Mouse (Mus musculus) heart, adult 8-10 months (tissue): Measurements from ENCODE around the gene H1fnt. TPM values are rescaled to one million over a fixed set of nuclear protein-coding genes. Genes with fewer than 3 reads are reported as not detected.

Experiments
- DNase-seq: peaks from one replicate; pipeline ENCODE4 v3.0.0; 2022; ENCODE audit warnings: low spot score
- total RNA-seq, 4 experiments: library from RNA; stranded (reverse); gene quantifications; 2 replicates each; pipeline ENCODE4 v1.2.4; 2022

H1fnt gene
- not detected for total RNA-seq

GRCm38 (mm10) chr15:98257193-98257592, at the start of gene H1fnt:
H1fnt (minus strand) TSS chr15:98257293.
- no peak for DNase-seq

DNA sequence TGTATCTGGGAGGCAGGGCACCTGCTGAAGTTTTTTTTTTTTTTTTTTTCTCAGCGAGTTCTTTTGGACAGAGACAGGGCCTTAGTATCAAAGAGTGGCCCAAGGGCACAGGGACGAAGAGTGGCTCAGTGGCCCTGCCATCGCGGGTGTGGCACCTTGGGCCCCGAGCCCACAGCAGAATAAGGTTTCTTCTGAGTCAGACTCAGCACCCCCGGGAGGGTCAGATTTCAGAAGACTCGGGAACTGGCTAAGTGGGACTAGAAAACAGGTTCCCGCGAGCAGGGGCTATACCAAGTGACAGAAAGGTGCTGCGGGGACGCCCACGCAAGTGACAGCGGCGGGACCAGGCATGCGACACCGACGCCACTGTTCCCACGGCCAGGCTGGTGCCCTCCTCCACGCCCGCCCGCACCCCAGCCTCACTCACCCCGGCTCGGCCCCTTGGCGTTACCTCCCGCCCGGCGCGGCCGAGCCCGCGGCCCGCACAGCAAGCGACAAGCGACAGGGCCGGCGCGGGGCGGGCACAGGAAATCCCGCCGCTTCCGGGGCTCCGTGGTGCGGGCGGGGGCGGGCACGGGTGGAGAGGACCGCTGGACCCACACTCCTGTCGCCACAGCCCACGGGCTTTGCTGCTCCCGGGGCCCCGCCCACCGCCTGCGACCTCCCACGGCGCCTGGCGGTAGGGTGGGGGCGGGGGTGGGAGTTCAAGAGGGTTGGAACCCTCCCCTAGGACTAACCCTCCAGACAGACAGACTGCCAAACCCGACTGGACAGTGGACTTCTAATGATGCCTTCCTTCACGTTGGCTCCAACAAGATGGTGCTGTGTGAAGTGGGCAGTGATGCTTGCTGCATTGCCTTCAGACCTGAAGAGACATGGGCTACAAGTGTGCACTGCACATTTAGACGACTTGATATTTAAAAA, 38.8 kb upstream of the H1fnt start, which contains the start of gene Zfp641:
Gene Zfp641 (minus strand): TSS at position 534 of the 924 bp plus-strand sequence.
- DNase-seq = no peak

- DNase-seq = no peak
Measured at GRCm38 (mm10) chr15:98293651-98294050, 36.6 kb upstream of the H1fnt start.

- no peak for DNase-seq
Measured at GRCm38 (mm10) chr15:98288566-98288965, 31.5 kb upstream of the H1fnt start.

GRCm38 (mm10) chr15:98286418-98286817, 29.3 kb upstream of the H1fnt start:
- DNase-seq = no peak

DNA sequence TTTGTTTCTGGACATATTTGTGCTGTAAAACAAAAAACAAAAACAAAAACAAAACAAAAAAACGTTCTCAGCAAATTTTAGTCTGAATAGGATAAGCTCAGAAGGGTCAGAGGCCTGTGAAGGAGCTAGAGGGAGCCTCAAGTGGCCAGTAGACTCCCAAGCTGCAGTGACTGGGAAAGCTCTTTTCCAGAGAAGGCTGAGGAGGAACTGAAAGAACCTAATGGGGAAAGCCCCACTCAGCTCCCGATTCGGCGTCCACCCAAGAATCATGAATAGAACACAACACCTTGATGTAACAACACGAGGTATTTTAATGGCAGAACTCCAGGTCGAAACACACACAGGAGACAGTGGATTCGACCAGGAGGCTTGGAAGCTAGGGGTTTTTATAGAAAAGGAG, 683 bp upstream of the H1fnt start:
- no peak for DNase-seq

- DNase-seq = no peak
Measured at GRCm38 (mm10) chr15:98256271-98256670, 822 bp downstream of the H1fnt start.

GRCm38 (mm10) chr15:98235442-98235841, 21.7 kb downstream of the H1fnt start:
- DNase-seq = no peak

GRCm38 (mm10) chr15:98234350-98234749, 22.7 kb downstream of the H1fnt start, which contains the start of gene Olfr286:
Olfr286 (minus strand) TSS chr15:98234450.
- DNase-seq = no peak

DNA sequence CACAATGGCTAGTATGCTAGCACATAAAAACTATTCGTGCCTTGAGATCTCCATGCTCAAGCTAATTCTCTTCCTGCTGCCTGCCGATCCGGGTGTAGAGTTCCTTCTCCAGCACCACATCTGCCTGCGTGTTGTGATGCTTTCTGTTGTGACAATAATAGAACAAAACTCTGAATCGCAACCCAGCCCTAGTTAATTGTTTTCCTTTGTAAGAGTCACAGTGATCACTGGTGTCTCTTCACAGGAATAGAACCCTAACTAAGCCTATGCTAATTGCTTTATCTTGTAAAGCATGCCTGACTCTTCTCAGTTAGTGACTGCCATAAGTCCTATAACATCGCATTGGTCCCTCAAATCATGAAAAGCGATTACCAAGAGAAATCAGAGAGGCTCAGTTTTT, 31.0 kb downstream of the H1fnt start:
- DNase-seq = no peak

GRCm38 (mm10) chr15:98225610-98226009, 31.5 kb downstream of the H1fnt start:
- DNase-seq = no peak

DNA sequence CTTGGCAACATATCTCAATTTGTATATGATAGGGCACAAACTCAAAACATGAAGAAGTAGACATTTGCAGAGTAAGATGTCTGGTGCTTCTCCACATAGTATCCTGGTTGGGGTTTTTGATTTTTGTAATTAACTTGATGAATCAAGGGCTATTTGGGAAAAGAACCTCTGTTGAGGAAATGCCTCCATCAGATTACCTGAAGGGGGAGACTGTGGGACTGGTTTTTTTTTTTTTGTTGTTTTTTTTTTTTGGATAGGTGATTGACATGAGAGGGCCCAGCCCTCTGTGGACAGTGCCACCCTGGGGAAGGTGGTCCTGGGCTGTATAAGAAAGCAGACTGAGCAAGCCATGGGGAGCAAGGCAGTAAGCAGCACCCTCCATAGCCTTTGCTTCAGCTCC, 34.7 kb downstream of the H1fnt start:
- DNase-seq = no peak

GRCm38 (mm10) chr15:98220877-98221276, 36.2 kb downstream of the H1fnt start, which contains the start of the genes Gm44579 and Olfr287:
Gm44579 (minus strand) TSS chr15:98220977.
Olfr287 (minus strand) TSS chr15:98221056.
- DNase-seq = no peak

GRCm38 (mm10) chr15:98214130-98214529, 43.0 kb downstream of the H1fnt start:
- no peak for DNase-seq

GRCm38 (mm10) chr15:98213336-98213870, 43.7 kb downstream of the H1fnt start:
- DNase-seq = no peak

GRCm38 (mm10) chr15:98209676-98210075, 47.4 kb downstream of the H1fnt start:
- DNase-seq = no peak

Other genes with a start within 250 kb of the H1fnt start
- gene Pfkm, start 164.7 kb downstream of the H1fnt start, total RNA-seq = 1,000 to 10,000 TPM in 1 of 4 experiments, 100 to 1,000 TPM in 3; 958 to 1,060 (median 998) TPM
- gene Senp1, start 163.5 kb downstream of the H1fnt start, total RNA-seq = 1 to 10 TPM; 8.4 to 9.5 (median 8.7) TPM
- gene Asb8, start 91.7 kb downstream of the H1fnt start, total RNA-seq = 100 to 1,000 TPM; 116 to 127 (median 119) TPM
- gene Ccdc184, start 90.1 kb downstream of the H1fnt start, total RNA-seq = under 1 TPM; 0.41 to 0.84 (median 0.66) TPM
- gene Olfr288, start 61.8 kb downstream of the H1fnt start, total RNA-seq = not detected
- not detected for gene Gm44579, start 36.3 kb downstream of the H1fnt start, total RNA-seq
- not detected for gene Olfr287, start 36.2 kb downstream of the H1fnt start, total RNA-seq
- gene Olfr286, start 22.8 kb downstream of the H1fnt start, total RNA-seq = not detected
- 1 to 10 TPM; 5.4 to 6.8 (median 6.5) TPM for gene Zfp641, start 38.9 kb upstream of the H1fnt start, total RNA-seq
- not detected for gene Olfr285, start 60.1 kb upstream of the H1fnt start, total RNA-seq
- gene Olfr284, start 83.7 kb upstream of the H1fnt start, total RNA-seq = not detected
- not detected for gene Olfr283, start 123.7 kb upstream of the H1fnt start, total RNA-seq
- not detected for gene Olfr282, start 173.9 kb upstream of the H1fnt start, total RNA-seq
- gene Olfr281, start 195.3 kb upstream of the H1fnt start, total RNA-seq = not detected
- gene OR5BS1P, start 212.6 kb upstream of the H1fnt start, total RNA-seq = not detected
- not detected for gene Lalba, start 225.4 kb upstream of the H1fnt start, total RNA-seq
- gene Olfr279, start 235.1 kb upstream of the H1fnt start, total RNA-seq = not detected